Mouse (Mus musculus): Measurements from ENCODE around the gene Robo2. TPM values are rescaled to one million over a fixed set of nuclear protein-coding genes. Genes with fewer than 3 reads are reported as not detected.

Robo2 gene
- polyA plus RNA-seq, 1 experiment from 2014 or later = 31.1 TPM

- no peak for ATAC-seq (replicated peaks; ENCODE audit: insufficient number of reproducible peaks, low FRiP score, low TSS enrichment, low read depth)
Observed at GRCm38 (mm10) chr16:73877973-73878372, 533.7 kb downstream of the Robo2 start.

GRCm38 (mm10) chr16:73874991-73875390 is 536.6 kb downstream of the Robo2 start:
- no peaks in the 10 kb centered on the region for H3K4me1 ChIP-seq (ENCODE audit: control insufficient read depth, insufficient read depth, low read length)
- no peak for ATAC-seq (replicated peaks; ENCODE audit: insufficient number of reproducible peaks, low FRiP score, low TSS enrichment, low read depth)

More at GRCm38 (mm10) chr16:73877973-73878372, 533.7 kb downstream of the Robo2 start:
- no peak overlapping the region for H3K4me3 ChIP-seq (ENCODE audit: low read depth, low read length)
- H3K9me3 ChIP-seq (replicated peaks; ENCODE audit: control insufficient read depth, low read length) = no peaks in the 10 kb centered on the region
- H3K9ac ChIP-seq (replicated peaks; ENCODE audit: low read length) = no peak overlapping the region
- H3K27ac ChIP-seq (replicated peaks; ENCODE audit: low read depth, low read length) = no peak overlapping the region
- WGBS = 78% methylated on average over 3 of the region's 3 CpGs
- H3K27me3 ChIP-seq (ENCODE audit: control insufficient read depth, insufficient read depth, low read length) = no peaks in the 10 kb centered on the region
- H3K4me1 ChIP-seq (ENCODE audit: control insufficient read depth, insufficient read depth, low read length) = no peaks in the 10 kb centered on the region
- DNase-seq (ENCODE audit: low spot score) = no peak
- H3K4me2 ChIP-seq (ENCODE audit: low read depth, low read length) = no peak overlapping the region
- no peaks in the 10 kb centered on the region for H3K36me3 ChIP-seq (replicated peaks; ENCODE audit: control insufficient read depth, insufficient read depth, low read depth, low read length)

DNA sequence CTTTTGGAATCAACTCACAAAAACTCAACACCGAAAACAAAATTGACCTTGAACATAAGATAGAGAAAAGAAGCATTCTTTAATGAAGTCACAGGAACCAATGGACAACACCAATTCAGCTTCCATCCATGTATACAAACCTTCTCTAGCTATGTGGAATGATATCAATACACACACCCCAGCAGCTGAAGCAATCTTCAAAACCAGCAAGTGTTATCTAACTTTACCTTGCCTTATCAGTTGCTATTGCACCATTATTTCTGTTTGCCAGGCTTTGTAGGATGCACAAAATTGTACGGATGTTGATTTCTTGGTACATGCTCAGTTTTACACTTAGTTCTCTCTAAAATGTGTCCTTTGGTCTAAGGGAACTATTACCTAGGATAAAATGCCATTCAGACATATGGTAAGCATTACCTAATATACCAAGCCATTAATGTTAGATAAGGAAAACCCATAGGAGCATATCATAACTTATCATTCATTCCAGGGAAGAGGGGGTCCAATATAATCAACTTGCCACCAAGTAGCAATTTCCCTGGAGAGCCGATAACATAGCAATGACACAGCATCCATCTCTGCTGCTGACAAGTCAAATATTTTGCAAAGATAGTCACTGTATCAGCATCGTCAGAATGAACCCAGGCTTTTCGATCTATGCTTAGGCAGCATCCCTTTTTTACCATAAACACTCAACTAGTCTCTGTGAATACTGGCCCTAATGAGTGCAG is 537.6 kb downstream of the Robo2 start:
- H3K9ac ChIP-seq (replicated peaks; ENCODE audit: low read length) = no peak overlapping the region
- DNase-seq (ENCODE audit: low spot score) = no peak
- H3K27me3 ChIP-seq (ENCODE audit: control insufficient read depth, insufficient read depth, low read length) = no peaks in the 10 kb centered on the region
- H3K36me3 ChIP-seq (replicated peaks; ENCODE audit: control insufficient read depth, insufficient read depth, low read depth, low read length) = no peaks in the 10 kb centered on the region
- H3K9me3 ChIP-seq (replicated peaks; ENCODE audit: control insufficient read depth, low read length) = no peaks in the 10 kb centered on the region
- 92% methylated on average over 5 of the region's 5 CpGs for WGBS
- no peak for ATAC-seq (replicated peaks; ENCODE audit: insufficient number of reproducible peaks, low FRiP score, low TSS enrichment, low read depth)
- no peak overlapping the region for H3K4me3 ChIP-seq (ENCODE audit: low read depth, low read length)
- H3K4me1 ChIP-seq (ENCODE audit: control insufficient read depth, insufficient read depth, low read length) = no peaks in the 10 kb centered on the region
- H3K4me2 ChIP-seq (ENCODE audit: low read depth, low read length) = no peak overlapping the region
- no peak overlapping the region for H3K27ac ChIP-seq (replicated peaks; ENCODE audit: low read depth, low read length)

More at GRCm38 (mm10) chr16:73874991-73875390, 536.6 kb downstream of the Robo2 start:
- no peak overlapping the region for H3K27ac ChIP-seq (replicated peaks; ENCODE audit: low read depth, low read length)
- no peak overlapping the region for H3K4me3 ChIP-seq (ENCODE audit: low read depth, low read length)
- H3K9me3 ChIP-seq (replicated peaks; ENCODE audit: control insufficient read depth, low read length) = no peaks in the 10 kb centered on the region
- H3K36me3 ChIP-seq (replicated peaks; ENCODE audit: control insufficient read depth, insufficient read depth, low read depth, low read length) = no peaks in the 10 kb centered on the region
- no peak for DNase-seq (ENCODE audit: low spot score)
- no peak overlapping the region for H3K4me2 ChIP-seq (ENCODE audit: low read depth, low read length)
- H3K9ac ChIP-seq (replicated peaks; ENCODE audit: low read length) = no peak overlapping the region
- WGBS = 78% methylated on average over 2 of the region's 2 CpGs
- no peaks in the 10 kb centered on the region for H3K27me3 ChIP-seq (ENCODE audit: control insufficient read depth, insufficient read depth, low read length)

- Histone ChIP-seq H3K4me3 (ENCODE audit: low read depth, low read length) (no peak overlapping the region), H3K4me1 (ENCODE audit: control insufficient read depth, insufficient read depth, low read length) (no peaks in the 10 kb centered on the region), H3K27ac (replicated peaks; ENCODE audit: low read depth, low read length) (no peak overlapping the region), H3K4me2 (ENCODE audit: low read depth, low read length) (no peak overlapping the region), H3K9me3 (replicated peaks; ENCODE audit: control insufficient read depth, low read length) (no peaks in the 10 kb centered on the region), H3K9ac (replicated peaks; ENCODE audit: low read length) (no peak overlapping the region), H3K27me3 (ENCODE audit: control insufficient read depth, insufficient read depth, low read length) (no peaks in the 10 kb centered on the region), H3K36me3 (replicated peaks; ENCODE audit: control insufficient read depth, insufficient read depth, low read depth, low read length) (no peaks in the 10 kb centered on the region)
- DNase-seq (ENCODE audit: low spot score) (no peak), ATAC-seq (replicated peaks; ENCODE audit: insufficient number of reproducible peaks, low FRiP score, low TSS enrichment, low read depth) (no peak)
- 75% methylated on average over 5 of the region's 5 CpGs for WGBS
Observed at GRCm38 (mm10) chr16:73870296-73870695, 541.3 kb downstream of the Robo2 start.

DNA sequence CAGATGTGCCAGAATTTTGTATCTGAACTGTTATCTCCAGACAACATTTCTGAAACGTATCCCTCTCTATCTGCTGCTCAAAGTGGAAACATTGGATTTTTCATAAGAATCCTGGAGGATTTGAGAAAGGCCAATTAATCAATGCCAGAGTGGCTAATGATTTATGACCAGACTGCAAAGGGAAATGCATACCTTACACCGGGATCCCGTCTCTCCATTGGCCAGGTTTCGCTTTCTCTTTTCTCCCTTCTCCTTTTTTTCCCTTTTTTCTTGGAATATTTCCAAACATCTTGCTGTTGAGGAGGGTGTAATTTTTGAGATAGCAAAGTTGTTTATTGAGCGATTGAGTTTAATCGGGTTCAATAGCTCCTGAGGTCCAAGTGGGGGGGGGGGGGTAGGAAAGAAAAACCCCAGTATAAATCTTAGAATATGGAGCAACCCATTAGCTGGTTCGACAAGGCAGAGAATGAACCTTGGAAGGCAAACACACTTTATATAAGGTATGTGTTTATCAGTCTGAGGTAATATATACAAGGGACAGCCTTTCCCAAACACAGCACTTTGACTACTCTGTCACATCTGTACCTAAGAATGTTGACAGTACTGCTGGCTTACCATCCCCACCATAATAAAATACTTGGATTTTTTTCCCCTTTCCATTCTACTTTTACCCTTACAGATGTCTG is 542.0 kb downstream of the Robo2 start:
- 79% methylated on average over 7 of the region's 7 CpGs for WGBS
- Histone ChIP-seq H3K27ac (replicated peaks; ENCODE audit: low read depth, low read length) (no peak overlapping the region), H3K4me2 (ENCODE audit: low read depth, low read length) (no peak overlapping the region), H3K9ac (replicated peaks; ENCODE audit: low read length) (no peak overlapping the region), H3K4me3 (ENCODE audit: low read depth, low read length) (no peak overlapping the region), H3K36me3 (replicated peaks; ENCODE audit: control insufficient read depth, insufficient read depth, low read depth, low read length) (no peaks in the 10 kb centered on the region), H3K9me3 (replicated peaks; ENCODE audit: control insufficient read depth, low read length) (no peaks in the 10 kb centered on the region), H3K4me1 (ENCODE audit: control insufficient read depth, insufficient read depth, low read length) (no peaks in the 10 kb centered on the region), H3K27me3 (ENCODE audit: control insufficient read depth, insufficient read depth, low read length) (no peaks in the 10 kb centered on the region)
- ATAC-seq (replicated peaks; ENCODE audit: insufficient number of reproducible peaks, low FRiP score, low TSS enrichment, low read depth) (no peak), DNase-seq (ENCODE audit: low spot score) (no peak)

DNA sequence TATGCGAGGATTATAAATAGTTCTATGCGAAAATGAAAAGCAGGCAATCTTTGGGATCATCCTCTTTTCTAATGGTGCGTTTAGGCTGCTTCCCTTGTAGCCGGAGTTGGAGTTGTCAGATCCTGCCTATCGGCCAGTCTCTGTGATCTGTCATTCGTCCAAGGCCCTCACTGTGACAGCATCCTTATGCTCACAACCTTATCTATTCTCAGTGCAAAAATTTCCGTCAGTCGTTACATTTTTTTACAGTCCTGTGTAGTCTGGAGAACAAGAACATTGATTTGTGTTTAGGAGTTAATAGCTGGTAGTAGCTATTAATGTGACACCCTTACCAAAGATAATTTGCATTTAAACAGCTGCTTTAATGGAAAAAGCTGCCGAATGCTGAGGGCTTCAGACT is 547.0 kb downstream of the Robo2 start:
- 41% methylated on average over 9 of the region's 9 CpGs for WGBS

DNA sequence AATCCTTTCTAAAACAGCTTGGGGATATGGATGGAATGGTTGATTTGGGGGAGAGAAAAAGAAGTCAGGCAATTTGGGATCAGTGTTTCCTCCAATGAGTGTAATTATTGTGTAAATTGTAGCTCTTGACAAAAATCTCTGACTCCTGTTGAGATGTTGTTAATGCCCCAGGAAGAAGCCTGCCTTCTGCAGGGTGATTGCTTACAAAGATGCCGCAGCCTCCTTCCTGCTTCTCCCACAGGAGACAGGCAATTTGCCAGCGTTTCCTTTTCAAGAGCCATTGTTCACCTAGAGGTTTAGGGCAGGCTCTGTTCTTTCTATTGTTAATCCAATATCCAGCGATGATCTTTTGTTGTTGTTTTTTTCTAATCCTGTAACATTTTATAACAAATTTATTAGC is 547.9 kb downstream of the Robo2 start:
- Histone ChIP-seq H3K4me1 (ENCODE audit: control insufficient read depth, insufficient read depth, low read length) (no peaks in the 10 kb centered on the region), H3K9me3 (replicated peaks; ENCODE audit: control insufficient read depth, low read length) (no peaks in the 10 kb centered on the region), H3K4me3 (ENCODE audit: low read depth, low read length) (no peak overlapping the region), H3K27me3 (ENCODE audit: control insufficient read depth, insufficient read depth, low read length) (no peaks in the 10 kb centered on the region), H3K36me3 (replicated peaks; ENCODE audit: control insufficient read depth, insufficient read depth, low read depth, low read length) (no peaks in the 10 kb centered on the region), H3K9ac (replicated peaks; ENCODE audit: low read length) (no peak overlapping the region), H3K27ac (replicated peaks; ENCODE audit: low read depth, low read length) (no peak overlapping the region), H3K4me2 (ENCODE audit: low read depth, low read length) (no peak overlapping the region)
- WGBS = 8% methylated on average over 3 of the region's 3 CpGs
- ATAC-seq (replicated peaks; ENCODE audit: insufficient number of reproducible peaks, low FRiP score, low TSS enrichment, low read depth) = no peak
- no peak for DNase-seq (ENCODE audit: low spot score)

More for the DNA sequence above, 547.0 kb downstream of the Robo2 start:
- H3K9ac ChIP-seq (replicated peaks; ENCODE audit: low read length) = no peak overlapping the region
- no peaks in the 10 kb centered on the region for H3K9me3 ChIP-seq (replicated peaks; ENCODE audit: control insufficient read depth, low read length)
- H3K4me2 ChIP-seq (ENCODE audit: low read depth, low read length) = no peak overlapping the region
- no peaks in the 10 kb centered on the region for H3K27me3 ChIP-seq (ENCODE audit: control insufficient read depth, insufficient read depth, low read length)
- H3K36me3 ChIP-seq (replicated peaks; ENCODE audit: control insufficient read depth, insufficient read depth, low read depth, low read length) = no peaks in the 10 kb centered on the region
- no peaks in the 10 kb centered on the region for H3K4me1 ChIP-seq (ENCODE audit: control insufficient read depth, insufficient read depth, low read length)
- H3K27ac ChIP-seq (replicated peaks; ENCODE audit: low read depth, low read length) = no peak overlapping the region
- no peak for ATAC-seq (replicated peaks; ENCODE audit: insufficient number of reproducible peaks, low FRiP score, low TSS enrichment, low read depth)
- H3K4me3 ChIP-seq (ENCODE audit: low read depth, low read length) = no peak overlapping the region
- no peak for DNase-seq (ENCODE audit: low spot score)

- ATAC-seq (replicated peaks; ENCODE audit: insufficient number of reproducible peaks, low FRiP score, low TSS enrichment, low read depth) (no peak), DNase-seq (ENCODE audit: low spot score) (no peak)
- H3K9ac ChIP-seq (replicated peaks; ENCODE audit: low read length) = no peak overlapping the region
- WGBS = 60% methylated on average over 2 of the region's 2 CpGs
- H3K9me3 ChIP-seq (replicated peaks; ENCODE audit: control insufficient read depth, low read length) = no peaks in the 10 kb centered on the region
- H3K36me3 ChIP-seq (replicated peaks; ENCODE audit: control insufficient read depth, insufficient read depth, low read depth, low read length) = no peaks in the 10 kb centered on the region
- no peak overlapping the region for H3K4me2 ChIP-seq (ENCODE audit: low read depth, low read length)
- no peak overlapping the region for H3K4me3 ChIP-seq (ENCODE audit: low read depth, low read length)
- H3K27ac ChIP-seq (replicated peaks; ENCODE audit: low read depth, low read length) = no peak overlapping the region
- H3K27me3 ChIP-seq (ENCODE audit: control insufficient read depth, insufficient read depth, low read length) = no peaks in the 10 kb centered on the region
- no peaks in the 10 kb centered on the region for H3K4me1 ChIP-seq (ENCODE audit: control insufficient read depth, insufficient read depth, low read length)
Observed at GRCm38 (mm10) chr16:73858717-73859116, 552.9 kb downstream of the Robo2 start.
